Mouse (Mus musculus): ENCODE measurements around the gene Ablim1.

Gene Ablim1

GRCm38 (mm10) chr19:57103360-57103958 lies 211.3 kb downstream of the Ablim1 start:
- peak; percentile 45 for ATAC-seq (ENCODE audit: low TSS enrichment)

DNA sequence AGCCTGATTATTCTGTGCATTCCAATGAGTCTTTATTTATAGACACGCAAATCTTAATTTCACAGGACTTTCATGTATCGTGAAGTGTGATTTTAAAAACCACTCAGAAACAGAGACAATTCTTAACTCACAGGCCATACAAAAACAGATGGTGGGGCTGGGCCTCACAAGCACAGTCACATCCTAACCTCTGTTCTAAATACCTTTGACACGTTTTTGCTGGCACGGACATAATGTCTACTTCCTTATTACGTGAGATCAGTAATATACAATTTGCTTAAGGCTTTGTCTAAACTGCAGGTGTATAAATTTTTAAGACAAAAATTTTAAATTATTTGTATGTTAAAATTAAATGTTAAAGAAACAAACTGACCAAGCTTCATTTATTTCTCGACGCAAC lies 212.7 kb downstream of the Ablim1 start:
- no peak for ATAC-seq (ENCODE audit: low TSS enrichment)

DNA sequence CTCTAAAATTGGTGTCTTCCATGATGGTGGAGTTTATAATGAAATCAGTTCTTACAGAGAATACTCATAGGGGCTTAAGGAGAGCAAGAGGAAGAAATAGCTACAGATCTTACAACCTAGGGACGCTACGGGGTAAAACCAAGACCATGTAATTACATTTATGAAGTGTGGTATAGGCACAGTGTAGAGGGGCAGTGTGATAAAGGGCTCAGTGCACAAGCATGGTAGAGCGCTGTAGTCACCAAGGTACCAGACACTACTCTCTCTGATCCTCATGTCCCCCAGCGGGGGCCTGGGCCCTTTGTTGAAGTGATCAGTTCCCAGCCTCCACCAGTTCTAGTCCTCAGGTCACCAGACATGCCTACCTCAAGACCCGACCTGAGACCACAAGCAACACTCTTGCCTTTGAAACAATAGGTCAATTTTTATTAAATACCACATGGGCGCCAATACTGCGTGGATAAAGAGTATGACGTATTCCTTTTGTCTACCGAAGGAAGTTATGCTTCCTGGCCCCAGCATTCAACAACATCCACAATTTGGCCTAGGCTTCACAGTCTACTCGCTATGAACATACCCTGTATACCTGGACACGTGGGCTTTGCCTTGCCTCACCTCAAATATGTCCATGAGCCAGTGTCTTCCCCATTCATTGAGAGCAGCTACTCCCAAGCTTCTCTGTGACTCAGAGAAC lies 213.8 kb downstream of the Ablim1 start:
- no peak for ATAC-seq (ENCODE audit: low TSS enrichment)

DNA sequence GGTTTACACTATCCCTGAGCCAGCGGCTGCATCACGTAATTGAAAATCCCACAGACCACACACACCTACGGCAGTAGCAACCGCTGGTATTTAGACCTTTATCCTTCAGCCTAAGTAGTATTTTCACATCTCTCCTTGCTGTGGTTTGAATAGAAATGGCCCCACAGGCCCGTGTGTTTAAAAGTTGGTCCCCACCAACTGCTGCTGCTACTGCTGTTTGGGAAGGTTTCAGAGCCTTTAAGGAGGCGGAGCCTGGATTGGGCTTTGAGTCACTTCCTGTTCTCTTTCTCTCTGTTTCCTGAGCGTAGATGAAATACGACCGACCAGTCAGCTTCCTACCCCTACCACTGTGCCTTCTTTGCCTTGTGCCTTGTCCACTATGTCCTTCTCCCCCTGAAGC lies 214.7 kb downstream of the Ablim1 start:
- ATAC-seq (ENCODE audit: low TSS enrichment) = no peak

DNA sequence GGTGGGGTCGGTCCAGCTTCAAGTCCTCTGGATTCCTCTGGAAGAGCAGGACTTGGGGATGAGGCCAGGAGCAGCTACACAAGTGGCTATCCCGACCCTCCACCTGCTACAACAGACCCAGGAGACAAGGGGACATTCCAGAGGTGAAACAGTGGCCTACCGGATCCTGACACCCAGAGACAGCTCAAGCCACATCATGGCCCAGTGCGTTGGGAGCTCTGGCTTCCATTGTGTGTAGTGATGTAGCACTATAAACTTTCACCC lies 215.7 kb downstream of the Ablim1 start:
- ATAC-seq (ENCODE audit: low TSS enrichment) = no peak

GRCm38 (mm10) chr19:57098241-57099093 lies 216.3 kb downstream of the Ablim1 start:
- ATAC-seq (ENCODE audit: low TSS enrichment) = peak; percentile 89

GRCm38 (mm10) chr19:57095340-57095739 lies 219.4 kb downstream of the Ablim1 start:
- ATAC-seq (ENCODE audit: low TSS enrichment) = no peak

DNA sequence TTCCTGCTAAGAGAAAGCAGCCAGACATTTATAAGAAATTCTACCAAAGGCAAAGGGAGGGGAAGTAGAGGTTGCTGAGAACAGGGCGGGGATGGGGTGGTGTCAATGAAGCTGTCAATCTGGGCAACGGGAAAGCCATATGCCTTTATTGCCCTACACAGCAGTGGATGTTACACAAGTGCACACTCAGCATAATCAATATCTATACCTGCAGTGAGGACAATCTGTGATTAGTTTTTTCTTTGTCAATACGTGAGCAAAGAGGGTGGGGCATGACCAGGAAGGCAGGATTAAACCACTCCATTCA lies 221.1 kb downstream of the Ablim1 start:
- no peak for ATAC-seq (ENCODE audit: low TSS enrichment)

GRCm38 (mm10) chr19:57092958-57093697 lies 221.6 kb downstream of the Ablim1 start:
- ATAC-seq (ENCODE audit: low TSS enrichment) = no peak

DNA sequence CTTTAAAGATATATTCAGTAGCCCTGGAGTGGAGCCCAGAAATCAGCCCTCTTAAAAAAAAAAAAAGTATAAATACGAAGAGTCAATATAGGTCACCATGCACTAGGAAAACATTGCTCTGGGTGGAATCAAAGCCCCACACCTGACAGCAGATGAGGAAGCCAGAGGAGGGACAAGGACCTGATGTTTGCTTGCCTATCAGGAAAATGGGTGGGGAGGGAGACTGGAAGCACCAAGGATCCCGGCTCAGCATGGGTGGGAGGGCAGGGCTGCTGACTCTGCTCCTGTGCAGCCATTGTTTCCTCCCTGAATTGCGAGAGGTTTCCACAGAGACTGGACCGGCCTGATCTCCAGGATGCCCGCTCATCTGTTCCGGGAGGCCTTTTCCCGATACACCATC lies 223.4 kb downstream of the Ablim1 start:
- ATAC-seq (ENCODE audit: low TSS enrichment) = no peak

DNA sequence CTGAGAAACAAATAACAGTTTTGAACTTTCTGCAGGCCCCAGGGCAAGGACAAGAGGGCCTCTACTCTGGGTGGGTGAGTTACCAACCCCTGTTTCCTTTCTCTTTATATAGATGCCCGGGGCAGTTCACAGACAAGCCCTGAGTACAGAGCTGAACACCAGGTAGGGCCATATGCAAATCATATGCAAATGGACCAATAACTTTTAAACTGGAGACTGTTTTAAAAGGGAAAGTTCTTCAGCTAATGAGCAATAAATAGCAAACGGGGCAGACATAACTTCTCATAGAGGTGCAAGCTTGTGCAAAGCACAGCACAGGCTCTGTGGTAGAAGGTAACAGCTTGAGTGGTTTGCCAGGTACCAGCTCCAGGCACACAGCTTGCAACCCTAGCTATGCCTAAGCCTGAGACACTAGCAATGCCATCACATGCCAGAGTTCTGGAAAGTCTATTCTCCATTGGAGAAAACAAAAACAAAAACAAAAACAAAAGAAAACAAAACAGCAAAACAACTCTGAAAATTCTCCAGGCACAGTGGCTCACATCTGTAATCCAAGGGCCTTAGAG lies 225.8 kb downstream of the Ablim1 start:
- no peak for ATAC-seq (ENCODE audit: low TSS enrichment)

DNA sequence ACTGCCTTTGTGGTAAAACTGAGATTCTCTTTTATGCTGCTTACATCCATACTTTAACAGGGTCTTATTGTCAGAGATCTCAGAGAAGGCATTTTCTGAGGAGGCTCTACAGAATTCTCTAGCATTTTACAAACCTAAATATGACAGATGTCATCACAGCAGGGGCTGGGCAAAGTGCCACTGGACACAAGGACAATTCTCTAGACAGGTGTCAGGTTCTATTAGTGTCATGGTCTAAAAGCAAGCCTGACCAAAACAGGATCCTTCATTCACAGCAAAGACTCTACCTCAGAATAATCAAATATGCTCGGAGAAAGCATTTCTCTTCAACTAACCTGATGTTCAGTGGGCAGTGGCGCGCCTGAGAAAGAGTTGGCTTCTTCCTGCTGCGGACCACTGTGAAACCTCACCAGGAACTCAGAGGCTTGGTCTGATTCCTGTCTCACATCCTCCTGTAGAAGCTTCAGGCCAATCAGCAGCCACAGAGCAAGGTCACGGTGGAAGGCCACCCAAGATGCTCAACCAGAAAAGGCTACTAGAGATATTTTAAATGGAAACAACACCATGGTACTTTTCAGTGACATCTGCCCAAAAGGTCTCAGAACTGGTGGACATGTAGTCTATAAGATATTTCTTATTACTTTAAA lies 230.1 kb downstream of the Ablim1 start:
- no peak for ATAC-seq (ENCODE audit: low TSS enrichment)

DNA sequence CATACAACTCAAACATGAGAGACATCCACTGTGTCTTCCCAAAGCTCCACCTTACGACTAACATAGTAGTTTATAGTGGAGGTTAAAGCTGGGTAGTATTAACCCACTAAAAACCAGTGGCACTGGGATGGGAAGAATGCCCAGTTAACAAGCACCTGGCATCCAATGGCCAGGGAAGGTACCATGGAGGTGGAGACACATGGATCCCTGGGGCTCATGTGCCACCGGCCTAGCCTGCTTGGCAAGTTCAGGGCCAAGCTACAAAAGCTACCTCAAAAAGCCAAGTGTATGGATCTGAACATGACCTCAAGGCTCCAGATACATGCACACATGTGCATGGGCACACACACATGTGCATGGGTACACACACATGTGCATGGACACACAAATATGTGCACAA lies 230.8 kb downstream of the Ablim1 start:
- no peak for ATAC-seq (ENCODE audit: low TSS enrichment)

- no peak for ATAC-seq (ENCODE audit: low TSS enrichment)
Observed at GRCm38 (mm10) chr19:57083183-57083555, 231.6 kb downstream of the Ablim1 start.

DNA sequence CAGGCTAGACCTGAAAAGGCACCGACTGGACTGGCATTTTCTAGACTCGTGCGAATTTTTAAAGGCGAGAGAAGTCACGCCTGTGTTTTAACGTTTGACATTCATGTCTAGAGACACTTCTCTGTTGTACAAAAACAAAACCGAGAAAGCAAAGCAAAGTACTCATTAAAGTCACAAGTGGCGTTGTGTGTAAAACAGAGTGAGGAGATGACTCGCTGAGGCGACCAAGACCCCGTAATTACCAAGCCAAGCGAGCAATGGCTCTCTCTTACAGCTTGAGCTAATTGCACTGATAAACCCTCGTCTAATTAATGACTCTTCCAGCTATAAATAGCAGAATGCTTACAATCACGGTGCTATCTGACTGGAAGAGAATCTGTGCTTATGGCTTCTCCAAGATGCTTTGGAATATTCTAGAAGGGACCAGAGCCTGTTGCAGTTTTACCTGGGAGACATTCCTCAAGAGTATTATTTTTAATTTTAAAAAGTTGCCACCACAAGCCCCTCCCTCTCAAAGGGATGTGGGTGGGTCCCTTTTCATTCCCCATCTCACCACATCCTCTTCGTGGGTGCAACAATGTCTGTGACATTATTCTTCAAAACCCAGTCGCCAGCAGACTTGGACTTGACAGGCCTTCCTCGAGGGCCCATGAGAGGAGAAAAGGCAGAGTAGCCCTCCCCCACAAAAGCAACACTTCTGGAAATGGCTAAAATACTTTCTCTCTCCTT lies 232.1 kb downstream of the Ablim1 start:
- no peak for ATAC-seq (ENCODE audit: low TSS enrichment)

DNA sequence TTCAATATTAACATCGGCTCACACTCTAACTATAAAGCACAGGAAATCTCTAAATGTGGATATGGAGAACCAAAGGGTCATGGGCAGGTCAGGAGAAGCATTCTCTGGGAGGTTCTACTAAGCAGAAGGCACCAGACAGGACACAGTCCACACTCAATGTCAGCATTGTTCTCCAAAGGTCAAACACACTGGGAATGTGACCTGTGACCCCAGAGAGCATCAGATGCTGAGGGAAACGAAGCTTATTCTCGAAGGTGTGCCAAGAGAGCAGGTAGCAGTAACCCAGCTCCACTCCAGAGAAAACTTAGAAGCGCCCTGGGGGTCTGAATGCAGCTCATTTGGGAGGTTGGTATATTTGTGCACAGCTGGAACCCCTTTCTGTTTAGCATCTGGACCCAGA lies 233.2 kb downstream of the Ablim1 start:
- ATAC-seq (ENCODE audit: low TSS enrichment) = no peak

DNA sequence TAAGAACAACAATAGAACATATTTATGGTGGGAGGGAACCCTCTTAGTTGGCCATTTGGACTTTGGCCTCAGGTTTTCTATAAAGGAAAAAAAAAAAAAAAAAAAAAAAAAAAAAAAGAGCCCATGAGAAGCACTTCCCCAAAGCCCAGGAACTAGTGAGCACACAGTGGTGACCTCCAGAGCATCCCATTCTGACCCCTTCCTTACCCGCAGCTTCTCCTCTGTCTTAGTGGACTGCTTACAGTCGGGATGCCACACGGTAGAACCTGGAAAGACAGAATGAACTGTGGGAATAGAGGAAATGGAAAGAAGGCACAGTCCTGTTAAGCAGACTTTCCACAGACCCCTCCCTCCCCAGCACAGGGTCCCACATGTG lies 235.1 kb downstream of the Ablim1 start:
- no peak for ATAC-seq (ENCODE audit: low TSS enrichment)

GRCm38 (mm10) chr19:57078867-57079605 lies 235.7 kb downstream of the Ablim1 start:
- peak; percentile 41; the same call in 1 of the 2 replicates for ATAC-seq (ENCODE audit: low TSS enrichment)

DNA sequence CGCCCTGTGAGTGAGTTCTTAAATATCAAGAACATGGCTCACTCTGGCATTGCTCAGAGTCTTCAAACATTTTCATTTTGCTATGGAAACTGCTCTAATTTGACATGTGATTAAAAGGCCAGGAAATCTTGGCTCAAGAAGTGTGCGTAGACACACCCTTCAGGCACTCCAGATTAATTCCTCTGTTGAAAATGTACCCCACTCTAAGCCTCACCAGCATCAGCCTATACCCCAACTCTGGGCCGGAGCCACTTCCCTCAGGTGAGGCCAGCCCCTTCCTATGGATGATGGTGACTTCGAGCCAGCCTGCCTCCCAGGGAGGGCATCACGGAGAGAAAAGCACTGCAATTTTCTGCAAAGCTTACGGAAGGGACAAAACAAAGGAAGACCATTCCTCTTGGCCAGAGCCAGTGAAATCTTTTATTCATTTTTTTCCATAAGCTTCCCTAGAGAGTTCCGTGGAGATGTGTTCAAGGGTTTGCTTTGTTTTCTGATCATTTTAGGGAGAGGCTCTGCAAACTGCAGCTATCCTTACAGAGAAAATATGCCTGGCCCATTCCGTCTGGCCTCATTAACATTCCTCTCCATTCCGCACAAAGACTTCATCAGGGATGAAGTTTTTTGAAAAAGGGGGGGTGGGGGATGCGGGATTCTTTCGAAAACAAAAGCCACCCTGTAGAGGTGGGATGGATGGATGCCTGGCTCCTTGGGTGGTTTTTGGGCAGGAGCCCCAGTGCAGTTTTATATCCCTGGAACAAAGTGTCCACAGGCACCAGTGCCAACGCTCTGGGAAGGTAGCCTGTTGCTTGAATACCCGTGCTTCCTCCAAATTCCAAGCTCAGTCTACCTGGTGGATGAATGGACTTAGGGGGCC lies 236.7 kb downstream of the Ablim1 start:
- no peak for ATAC-seq (ENCODE audit: low TSS enrichment)
